Mouse (Mus musculus) adrenal gland, adult 8-10 months (tissue): ENCODE data around the gene Zdhhc21. TPM values are rescaled to one million over a fixed set of nuclear protein-coding genes. Genes with fewer than 3 reads are reported as not detected.

Experiments used
- DNase-seq: peaks from one replicate; pipeline ENCODE4 v3.0.0; 2022
- total RNA-seq, 4 experiments: library from RNA; stranded (reverse); gene quantifications; 2 replicates each; pipeline ENCODE4 v1.2.4; 2022

The Zdhhc21 gene
- total RNA-seq, 4 experiments from 2014 or later = 16.3 to 17.9 (median 17.0) TPM

DNA sequence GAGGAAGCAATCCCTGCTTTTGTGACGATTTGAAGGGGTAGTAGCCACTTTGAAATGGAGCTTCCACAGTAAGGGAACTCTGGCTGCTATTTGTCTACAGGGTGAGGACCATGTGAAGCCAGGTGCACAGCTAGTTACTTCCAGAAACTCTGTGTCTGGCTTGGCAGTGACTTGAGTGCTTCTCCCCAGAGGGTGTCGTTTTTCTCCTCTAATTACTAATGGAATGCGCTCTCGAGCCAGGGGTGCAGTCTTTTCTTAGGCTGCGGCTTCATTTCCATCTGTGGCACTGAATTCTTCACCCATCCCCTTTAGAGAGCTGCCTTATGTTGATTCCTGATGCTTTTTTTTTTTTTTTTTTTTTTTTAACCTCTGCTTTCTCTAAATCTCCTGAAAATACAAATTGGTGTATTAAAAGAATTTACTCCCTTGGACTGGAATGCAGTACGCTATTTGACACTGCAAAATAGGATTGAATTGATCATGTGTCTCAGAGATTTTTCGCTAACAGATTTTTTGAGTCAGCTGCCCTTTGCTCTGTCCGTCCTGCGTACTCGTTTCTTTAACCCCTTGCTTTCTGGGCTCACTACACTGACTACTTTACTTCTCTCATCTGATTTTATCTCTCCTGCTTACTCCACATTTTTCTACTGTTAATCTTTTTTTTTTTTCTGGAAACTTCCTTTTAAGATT is 97.2 kb downstream of the Zdhhc21 start:
- no peak for DNase-seq

DNA sequence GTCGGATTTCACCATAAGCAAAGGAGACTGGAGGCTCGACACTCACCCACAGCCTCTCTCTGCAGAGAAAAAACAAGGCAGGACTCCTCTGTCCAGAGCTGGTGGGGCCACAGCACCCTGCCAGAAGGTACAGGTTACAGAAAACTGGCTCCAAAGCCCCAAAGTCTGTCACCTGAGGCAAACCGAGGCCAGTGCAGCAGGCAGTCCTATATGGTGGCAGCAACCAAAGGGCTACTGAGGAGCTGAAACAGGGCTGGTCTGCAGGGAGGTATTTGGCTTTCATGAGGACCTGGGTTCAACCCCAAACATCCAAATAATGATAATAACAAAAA is 103.5 kb downstream of the Zdhhc21 start:
- DNase-seq = no peak

DNA sequence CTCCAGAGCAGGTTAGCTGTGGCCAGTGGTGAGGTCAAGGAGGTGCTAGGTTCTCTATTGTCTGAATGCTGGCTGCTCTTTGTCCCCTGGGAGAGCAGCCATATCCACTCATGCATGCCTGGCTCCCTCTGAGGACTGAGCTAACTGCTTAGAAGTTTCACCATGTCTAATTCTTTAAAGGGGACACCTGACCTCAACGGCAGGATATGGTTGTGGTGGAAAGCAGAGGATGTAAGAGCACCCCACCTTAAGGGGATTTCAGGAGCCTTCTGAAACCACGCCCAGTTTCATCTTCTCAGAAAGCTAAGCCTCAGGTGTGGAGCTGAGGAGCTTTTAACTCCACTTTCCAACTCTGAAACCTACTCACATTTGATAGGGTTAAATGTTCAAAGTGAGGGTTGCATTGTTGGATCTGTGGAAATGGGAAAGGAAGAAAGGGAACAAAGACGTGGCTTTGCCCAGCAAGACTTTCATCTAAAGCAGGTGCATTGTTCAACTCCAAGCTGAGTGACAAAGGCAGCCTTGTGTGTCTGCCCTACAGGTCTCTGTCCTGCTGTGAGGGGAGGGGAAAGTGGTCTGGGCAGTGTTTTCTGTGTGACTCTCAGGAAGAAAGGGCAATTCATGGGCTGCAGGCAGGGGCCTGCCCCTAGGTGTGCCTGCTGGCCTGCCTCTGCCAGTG is 104.0 kb downstream of the Zdhhc21 start:
- DNase-seq = no peak

Other genes starting within 250 kb of the Zdhhc21 start
- gene Nfib, start 154.2 kb downstream of the Zdhhc21 start, total RNA-seq = 100 to 1,000 TPM in 2 of 4 experiments, 10 to 100 TPM in 2; 86.8 to 108 (median 98.2) TPM
- not detected for gene Cer1, start 25.2 kb upstream of the Zdhhc21 start, total RNA-seq
- 1 to 10 TPM in 2 of 4 experiments, under 1 TPM in 2; 0.75 to 2.0 (median 1.2) TPM for gene Frem1, start 192.4 kb upstream of the Zdhhc21 start, total RNA-seq